Mouse (Mus musculus): ENCODE results near the gene Rgs6. TPM values are rescaled to one million over a fixed set of nuclear protein-coding genes. Genes with fewer than 3 reads are reported as not detected.
A peak's percentile ranks its signal among the peaks of the same experiment; 100 is the strongest.

Rgs6 gene
- total RNA-seq, 2 experiments from 2014 or later, result 0.61 to 0.75 TPM

DNA sequence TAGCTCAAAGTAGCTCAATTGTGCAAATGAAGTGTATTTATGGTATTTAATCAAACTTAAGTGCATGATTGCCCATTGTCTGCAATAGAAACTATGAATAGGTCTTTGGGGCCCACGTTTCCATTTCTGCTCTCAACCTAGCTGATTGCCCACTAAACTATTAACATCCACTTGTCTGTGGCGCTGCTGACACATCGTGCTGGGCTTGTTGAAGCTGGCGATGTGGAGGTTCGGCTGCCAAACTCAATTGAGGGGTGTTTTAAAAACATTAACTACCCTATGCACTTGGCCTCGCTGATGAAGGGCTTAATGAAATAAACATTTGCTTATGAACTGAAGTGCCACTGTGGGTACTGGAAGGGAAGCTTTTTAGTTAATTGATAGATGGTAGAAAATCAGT is 211.8 kb downstream of the Rgs6 start:
- H3K4me3 ChIP-seq, result no peak overlapping the region
- no peak for TF ChIP-seq CTCF (IDR thresholded peaks at IDR 0.05)
- intact Hi-C loops (cut with DNase I), result no loop called here
- DNase-seq, result no peak
- no peak overlapping the region for H3K27ac ChIP-seq

DNA sequence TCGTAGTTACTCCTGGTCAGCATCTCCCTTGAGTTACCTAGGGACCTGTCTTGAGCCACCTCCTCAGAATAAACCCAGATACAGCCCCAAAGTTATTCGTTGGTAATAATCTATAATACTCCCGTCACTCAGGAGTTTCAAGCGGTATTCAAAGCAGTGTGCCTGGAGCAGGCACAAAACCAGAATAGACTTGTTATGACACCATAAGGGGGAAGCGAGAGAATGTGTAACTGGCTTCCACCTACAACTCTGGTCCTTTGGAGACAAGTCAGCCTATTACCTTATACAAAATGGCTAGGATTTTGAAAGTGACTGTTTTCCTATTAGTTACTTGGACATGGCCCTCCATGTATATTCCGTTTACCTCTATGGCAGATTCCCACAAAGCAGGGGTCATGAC is 213.6 kb downstream of the Rgs6 start:
- DNase-seq, result no peak
- no peak overlapping the region for H3K27ac ChIP-seq
- no peak overlapping the region for H3K4me3 ChIP-seq
- intact Hi-C loops (cut with DNase I), result no loop called here
- no peak for TF ChIP-seq CTCF (IDR thresholded peaks at IDR 0.05)

DNA sequence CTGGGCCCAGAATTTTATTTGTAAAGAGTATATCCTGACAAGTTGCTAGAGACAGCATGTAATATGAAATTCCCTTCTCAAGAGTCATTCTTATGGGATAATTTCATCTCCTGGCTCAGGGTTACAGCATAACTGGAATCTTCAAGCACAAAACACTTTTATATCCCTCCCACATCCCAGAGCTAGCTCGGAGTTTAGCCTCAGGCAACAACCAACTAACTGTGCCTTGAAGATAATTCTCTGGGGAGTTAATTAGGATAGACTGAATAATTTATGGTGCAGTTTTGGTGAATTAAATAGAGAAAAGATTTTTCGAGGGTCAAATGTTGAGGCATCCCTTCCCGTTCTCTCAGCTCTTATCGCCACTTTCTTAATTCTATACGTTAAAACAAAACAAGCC is 214.6 kb downstream of the Rgs6 start:
- DNase-seq, result no peak
- no peak overlapping the region for H3K4me3 ChIP-seq
- no peak overlapping the region for H3K27ac ChIP-seq
- intact Hi-C loops (cut with DNase I), result no loop called here
- no peak for TF ChIP-seq CTCF (IDR thresholded peaks at IDR 0.05)

DNA sequence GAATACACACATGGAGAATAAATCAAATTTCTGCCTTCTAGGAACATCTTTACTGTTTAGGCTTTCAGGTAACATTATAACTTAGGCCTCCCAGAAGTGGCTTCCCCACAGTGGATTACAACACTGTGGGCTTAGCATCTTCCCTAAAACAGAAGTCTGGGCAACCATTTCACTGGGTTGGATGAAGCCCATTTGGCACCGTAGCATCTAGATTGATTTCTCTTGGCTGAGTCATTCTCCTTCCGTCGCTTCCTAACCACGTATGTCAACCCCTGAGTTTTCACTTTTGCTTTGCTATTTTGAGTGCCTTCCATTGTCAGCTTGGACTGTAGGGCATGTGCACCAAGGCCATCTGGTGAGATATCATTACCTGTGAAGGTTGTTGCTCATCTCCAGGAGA is 217.1 kb downstream of the Rgs6 start:
- TF ChIP-seq CTCF (IDR thresholded peaks at IDR 0.05), result no peak
- no peak for DNase-seq
- no peak overlapping the region for H3K27ac ChIP-seq
- H3K4me3 ChIP-seq, result no peak overlapping the region
- intact Hi-C loops (cut with DNase I), result no loop called here

DNA sequence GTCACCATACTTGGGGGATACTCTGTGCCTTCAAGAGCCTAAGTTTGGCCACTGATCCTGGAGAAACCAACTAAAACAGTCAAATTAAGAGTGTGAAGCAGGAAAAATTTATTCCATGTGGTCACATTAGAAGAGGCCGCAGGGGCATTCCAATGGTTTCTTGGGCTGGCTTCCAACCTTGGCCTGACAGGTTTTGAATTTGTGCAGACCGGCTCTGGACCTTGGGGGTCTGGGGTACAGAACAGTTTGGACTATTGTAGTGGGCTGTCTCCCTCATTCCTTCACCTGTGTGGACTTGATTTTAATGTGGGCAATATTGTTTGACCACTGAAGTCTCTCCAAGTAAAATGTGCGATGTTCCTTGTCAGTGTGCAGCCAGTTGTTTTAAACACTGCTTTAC is 222.5 kb downstream of the Rgs6 start:
- intact Hi-C loops (cut with DNase I), result no loop called here
- DNase-seq, result no peak
- H3K4me3 ChIP-seq, result no peak overlapping the region
- TF ChIP-seq CTCF (IDR thresholded peaks at IDR 0.05), result no peak
- no peak overlapping the region for H3K27ac ChIP-seq

DNA sequence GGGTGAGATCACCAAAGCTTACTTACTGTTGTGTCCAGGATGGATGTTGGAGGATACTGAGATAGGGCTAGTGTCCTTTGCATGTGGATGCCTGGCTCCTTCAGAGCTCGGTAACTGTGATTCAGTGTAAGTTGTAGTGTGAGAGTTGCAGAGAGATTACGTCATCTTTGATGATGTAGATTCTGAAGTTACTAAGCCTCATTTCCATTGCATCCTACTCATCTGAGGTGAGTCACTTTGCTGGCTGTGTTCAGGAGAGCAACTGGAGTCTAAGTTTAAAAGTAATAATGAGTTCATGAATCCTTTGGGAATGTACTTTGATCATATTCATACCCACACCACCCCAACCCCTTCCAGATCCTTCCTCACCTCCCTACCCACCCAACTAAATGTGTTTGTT is 227.9 kb downstream of the Rgs6 start:
- intact Hi-C loops (cut with DNase I), result no loop called here
- no peak overlapping the region for H3K27ac ChIP-seq
- H3K4me3 ChIP-seq, result no peak overlapping the region
- TF ChIP-seq CTCF (IDR thresholded peaks at IDR 0.05), result no peak
- DNase-seq, result no peak

DNA sequence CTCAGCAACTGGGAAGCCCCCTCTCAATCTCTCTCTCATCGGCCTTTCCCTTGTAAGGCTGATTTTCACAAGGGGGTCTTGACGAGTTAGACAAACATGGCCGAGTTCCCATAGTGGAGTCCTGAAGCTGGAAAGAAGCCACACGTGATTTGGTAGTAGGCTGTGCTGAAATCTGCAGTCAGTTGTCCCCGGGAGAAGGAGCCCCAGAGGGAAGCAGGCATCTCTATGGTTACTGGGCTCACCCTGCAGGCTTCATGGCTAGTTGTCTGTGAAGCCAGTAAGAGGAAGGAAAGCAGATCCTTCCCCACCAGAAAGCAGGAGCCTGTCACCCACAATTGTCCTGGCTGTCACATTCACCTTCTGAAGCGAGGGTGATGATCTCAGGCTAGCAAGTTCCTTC is 231.2 kb downstream of the Rgs6 start:
- DNase-seq, result no peak
- TF ChIP-seq CTCF (IDR thresholded peaks at IDR 0.05), result no peak
- no peak overlapping the region for H3K4me3 ChIP-seq
- intact Hi-C loops (cut with DNase I), result no loop called here
- H3K27ac ChIP-seq, result no peak overlapping the region

DNA sequence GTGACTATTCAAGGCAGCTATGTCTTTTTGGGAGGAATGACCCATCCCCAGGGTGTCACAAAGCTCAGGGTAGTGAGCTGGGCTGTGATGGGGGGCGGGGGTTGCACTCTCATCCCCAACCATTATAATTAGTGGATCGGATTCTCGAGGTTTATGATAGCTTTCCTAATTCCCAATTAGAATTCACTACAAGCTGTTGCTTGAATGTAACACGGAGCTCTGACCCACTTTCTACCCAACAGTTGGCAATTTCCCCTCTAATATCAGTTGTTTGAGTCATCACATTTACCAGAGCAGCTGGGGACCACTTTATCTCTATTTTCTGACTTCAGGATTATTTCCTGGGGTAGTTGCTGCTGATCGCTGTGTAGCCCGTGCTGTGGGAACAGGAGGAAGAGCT is 231.9 kb downstream of the Rgs6 start:
- TF ChIP-seq CTCF (IDR thresholded peaks at IDR 0.05), result no peak
- Histone ChIP-seq H3K4me3 (no peak overlapping the region), H3K27ac (no peak overlapping the region)
- intact Hi-C loops (cut with DNase I), result no loop called here
- no peak for DNase-seq

DNA sequence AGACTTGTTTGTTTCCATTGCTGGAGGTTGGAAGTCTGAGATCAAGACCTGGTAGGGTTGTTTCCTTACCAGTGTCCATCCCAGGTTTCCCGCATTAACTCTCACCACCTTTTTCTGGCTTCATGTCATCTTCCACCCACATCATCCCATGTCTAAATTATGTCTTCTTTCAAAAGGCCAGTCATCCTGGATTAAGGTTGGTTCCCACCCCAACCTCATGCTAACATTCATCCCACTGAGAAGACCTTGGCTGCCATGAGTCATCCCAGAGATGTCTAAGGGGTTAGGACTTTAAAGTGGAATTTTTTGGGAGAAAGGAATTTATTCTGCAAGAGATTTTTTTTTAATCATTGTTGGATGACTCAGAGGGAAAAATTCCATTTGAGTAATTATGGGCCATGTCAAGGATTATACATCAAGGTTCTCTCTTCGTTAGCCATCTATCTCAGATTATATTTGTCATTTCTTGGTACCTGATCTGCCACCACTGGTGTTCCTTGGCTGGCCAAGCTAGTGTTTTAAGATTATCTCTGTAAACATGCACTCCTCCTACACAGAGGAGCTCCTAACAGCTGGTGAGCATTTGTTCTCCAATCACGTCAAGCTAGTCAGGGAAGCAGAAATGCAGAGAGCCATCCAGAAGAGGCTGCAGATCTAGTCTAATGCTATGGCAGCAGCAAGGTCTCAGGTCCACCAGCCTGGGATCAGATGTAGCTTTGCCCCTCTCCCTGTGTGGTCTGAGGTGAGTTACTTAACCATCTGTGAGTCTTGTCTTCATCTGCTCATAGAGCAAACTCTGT is 234.9 kb downstream of the Rgs6 start:
- H3K4me3 ChIP-seq, result no peak overlapping the region
- no peak overlapping the region for H3K27ac ChIP-seq
- TF ChIP-seq CTCF (IDR thresholded peaks at IDR 0.05), result no peak
- DNase-seq, result no peak
- intact Hi-C loops (cut with DNase I), result no loop called here

DNA sequence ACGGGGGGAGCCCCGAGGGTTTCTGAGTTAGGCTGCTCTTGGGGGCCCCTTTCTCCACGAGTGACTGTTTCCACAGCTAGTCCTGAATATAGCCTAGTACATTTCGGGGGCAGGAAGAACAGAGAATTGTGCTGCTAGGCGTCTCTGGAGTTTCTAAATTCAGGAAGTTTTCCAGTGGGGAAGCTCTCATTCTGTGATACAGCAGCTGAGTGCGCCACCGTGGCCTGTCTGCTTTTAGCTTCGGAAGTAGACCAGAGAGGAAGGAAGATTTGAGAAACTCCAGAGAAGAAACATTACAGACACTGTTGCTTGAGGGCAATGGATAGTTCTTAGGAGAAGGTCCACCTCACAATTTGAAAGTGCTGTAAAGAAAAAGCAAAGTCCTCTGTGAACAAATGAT is 242.2 kb downstream of the Rgs6 start:
- intact Hi-C loops (cut with DNase I), result no loop called here
- TF ChIP-seq CTCF (IDR thresholded peaks at IDR 0.05), result no peak
- Histone ChIP-seq H3K27ac (no peak overlapping the region), H3K4me3 (no peak overlapping the region)
- DNase-seq, result no peak

DNA sequence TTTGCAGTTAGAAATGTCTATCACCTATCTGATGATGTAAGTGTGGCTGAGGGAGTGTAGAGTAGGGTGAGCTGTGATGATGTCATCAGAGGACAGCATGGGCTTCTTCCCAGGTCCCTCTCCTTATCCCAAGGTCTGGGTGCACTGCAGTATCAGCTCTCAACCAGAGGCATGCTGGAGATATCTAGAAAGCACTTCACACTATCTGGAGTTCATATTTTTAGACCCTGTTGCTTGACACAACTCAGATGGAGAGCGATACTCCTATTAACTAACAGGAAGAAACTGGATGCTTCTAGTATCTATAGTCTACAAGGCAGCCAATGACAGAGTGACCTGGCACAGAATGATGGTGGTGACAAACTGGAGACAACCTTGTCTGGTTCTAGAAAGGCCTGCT is 250.5 kb downstream of the Rgs6 start:
- no peak overlapping the region for H3K27ac ChIP-seq
- no peak for DNase-seq
- TF ChIP-seq CTCF (IDR thresholded peaks at IDR 0.05), result no peak
- intact Hi-C loops (cut with DNase I), result no loop called here
- H3K4me3 ChIP-seq, result no peak overlapping the region

DNA sequence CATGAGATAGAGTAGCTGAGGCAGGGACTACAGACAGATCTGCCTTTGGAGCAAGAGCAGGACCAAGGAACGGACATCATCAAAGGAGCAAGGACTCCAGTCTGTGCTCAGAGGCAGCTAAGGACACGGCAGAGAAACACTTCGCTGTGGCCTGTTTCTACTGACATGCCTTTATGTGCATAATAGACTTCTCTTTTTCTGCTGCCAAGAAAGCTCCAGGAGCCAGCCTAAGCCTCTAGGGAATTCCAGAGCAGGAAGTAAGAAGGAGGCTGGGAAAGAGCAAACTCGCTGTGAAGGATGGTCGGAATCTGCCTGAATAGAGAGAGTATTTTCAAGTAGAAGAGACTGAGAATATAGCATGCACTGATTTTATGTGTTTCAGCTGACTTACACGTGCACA is 253.5 kb downstream of the Rgs6 start:
- DNase-seq, result peak; percentile 19
- intact Hi-C loops (cut with DNase I), result no loop called here
- no peak for TF ChIP-seq CTCF (IDR thresholded peaks at IDR 0.05)
- Histone ChIP-seq H3K27ac (no peak overlapping the region), H3K4me3 (no peak overlapping the region)

DNA sequence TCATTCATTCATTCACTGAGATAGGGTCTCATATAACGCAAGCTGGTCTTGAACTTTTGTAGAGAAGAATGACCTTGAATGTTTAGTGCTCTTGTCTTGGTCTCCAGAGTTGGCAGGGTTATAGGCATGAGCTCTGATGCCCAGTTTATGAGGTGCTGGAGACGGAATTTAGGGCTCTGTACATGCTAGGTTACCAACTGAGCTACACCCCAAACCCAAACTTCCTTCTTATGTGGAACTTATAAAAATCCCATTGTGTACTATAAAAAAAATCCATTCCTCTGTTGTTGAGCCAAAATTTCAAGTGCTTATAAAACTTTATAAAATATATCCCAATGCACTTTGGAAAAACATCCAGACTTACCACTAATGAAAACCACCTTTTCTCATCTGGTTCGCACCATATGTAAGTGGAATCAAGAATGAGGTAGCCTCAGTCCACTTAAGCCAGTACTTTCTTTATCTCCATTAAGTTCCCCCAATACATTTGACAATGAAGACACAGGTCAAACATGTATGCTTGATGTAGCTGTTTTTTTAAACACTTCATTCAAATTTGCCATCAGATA is 260.3 kb downstream of the Rgs6 start:
- Histone ChIP-seq H3K27ac (no peak overlapping the region), H3K4me3 (no peak overlapping the region)
- intact Hi-C loops (cut with DNase I), result no loop called here
- no peak for TF ChIP-seq CTCF (IDR thresholded peaks at IDR 0.05)
- DNase-seq, result no peak

DNA sequence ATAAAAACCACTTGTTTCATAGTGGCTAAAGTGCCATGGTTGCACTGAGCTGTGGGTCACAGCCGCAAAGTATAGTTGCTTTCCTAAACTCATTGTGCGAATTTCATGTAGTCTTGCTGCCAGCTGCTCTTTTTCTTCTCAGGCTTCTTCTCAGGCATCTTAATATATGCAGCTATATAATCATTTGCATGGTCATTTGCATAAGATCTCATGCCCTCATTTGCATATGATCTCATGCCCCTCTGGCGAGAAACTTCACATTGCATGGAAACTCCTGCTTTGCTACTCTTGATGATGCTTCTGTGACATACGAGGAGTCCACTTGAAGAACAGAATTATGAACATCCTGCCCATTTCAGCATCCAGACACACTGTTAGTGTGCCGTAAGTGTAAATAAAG is 266.8 kb downstream of the Rgs6 start:
- no peak for DNase-seq
- Histone ChIP-seq H3K4me3 (no peak overlapping the region), H3K27ac (peak overlapping the region; percentile 53)
- intact Hi-C loops (cut with DNase I), result no loop called here
- no peak for TF ChIP-seq CTCF (IDR thresholded peaks at IDR 0.05)
